Mouse (Mus musculus): ENCODE data around the gene Slc25a34.

DNA sequence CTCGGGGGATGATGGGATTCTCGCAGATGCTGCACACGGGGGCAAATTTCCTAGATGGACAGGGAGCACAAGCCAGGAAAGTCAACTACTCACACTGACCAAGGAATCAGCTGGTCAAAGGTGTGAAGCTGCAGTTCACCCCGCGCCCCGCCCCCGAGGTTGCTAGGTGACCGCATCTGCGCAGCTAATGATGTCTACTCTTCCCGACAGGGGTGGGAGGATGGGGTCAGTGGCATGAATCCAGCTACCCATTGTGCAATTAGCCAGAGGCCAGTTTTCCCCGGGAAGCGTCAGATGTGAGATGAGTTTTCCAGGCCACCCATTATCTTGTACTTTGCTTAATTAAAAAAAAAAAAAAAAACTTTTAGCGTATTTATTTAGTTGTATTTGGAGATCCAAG is 42.6 kb downstream of the Slc25a34 start:
- TF ChIP-seq CTCF (IDR thresholded peaks at IDR 0.05) (no peak), EP300 (IDR thresholded peaks at IDR 0.05) (no peak)
